Mouse (Mus musculus) CH12.LX (cell line): ENCODE measurements at regions not wholly inside any gene's neighbourhood (a gene's known extent, or its start where the extent isn't known, plus 50 kb on each side); places are given as distances from the start of the nearest gene placed in this dataset.

Experiments
- BHLHE40 ChIP-seq: IDR thresholded peaks from 2 replicates; pipeline ENCODE4 v1.6.1; 2011; ENCODE audit warnings: mild to moderate bottlenecking, low read depth, low read length, improper control_type of control experiment
- CHD2 ChIP-seq: IDR thresholded peaks from 2 replicates; pipeline ENCODE4 v1.6.1; 2011; ENCODE audit warnings: low read length, improper control_type of control experiment
- CTCF ChIP-seq, 2 experiments: IDR thresholded peaks in 1 of 2; conservative IDR thresholded peaks in 1 of 2; 2 replicates each; pipeline ENCODE4 v1.5.1; 2011 to 2012; ENCODE audit warnings: low read depth in 2 of 2, low read length in 2 of 2, improper control_type of control experiment in 1 of 2, inconsistent platforms in 1 of 2, mild to moderate bottlenecking in 1 of 2, moderate library complexity in 1 of 2
- ELF1 ChIP-seq: IDR thresholded peaks from 2 replicates; pipeline ENCODE4 v1.6.1; 2014; ENCODE audit warnings: low read depth, mild to moderate bottlenecking, inconsistent platforms, low read length, improper control_type of control experiment
- EP300 ChIP-seq: IDR thresholded peaks from 2 replicates; pipeline ENCODE4 v1.6.1; 2011; ENCODE audit warnings: low read length, improper control_type of control experiment
- HCFC1 ChIP-seq: IDR thresholded peaks from 2 replicates; pipeline ENCODE4 v1.6.1; 2012; ENCODE audit warnings: low read depth, mild to moderate bottlenecking, inconsistent platforms, low read length, improper control_type of control experiment
- MAFK ChIP-seq: IDR thresholded peaks from 2 replicates; pipeline ENCODE4 v1.6.1; 2011; ENCODE audit warnings: low read length, improper control_type of control experiment; ENCODE audit not compliant: insufficient replicate concordance
- MAX ChIP-seq: IDR thresholded peaks from 2 replicates; pipeline ENCODE4 v1.6.1; 2011; ENCODE audit warnings: low read length, improper control_type of control experiment
- MAZ ChIP-seq: IDR thresholded peaks from 2 replicates; pipeline ENCODE4 v1.6.1; 2012; ENCODE audit warnings: low read depth, mild to moderate bottlenecking, inconsistent platforms, low read length, improper control_type of control experiment, moderate library complexity
- NRF1 ChIP-seq: IDR thresholded peaks from 2 replicates; pipeline ENCODE4 v1.6.1; 2014; ENCODE audit warnings: low read depth, mild to moderate bottlenecking, inconsistent platforms, low read length, improper control_type of control experiment, moderate library complexity
- POLR2A ChIP-seq: IDR thresholded peaks from 2 replicates; pipeline ENCODE4 v1.6.1; 2011; ENCODE audit warnings: low read depth, mild to moderate bottlenecking, improper control_type of control experiment, low read length
- TBP ChIP-seq: conservative IDR thresholded peaks from 2 replicates; pipeline ENCODE4 v1.6.1; 2011; ENCODE audit warnings: low read depth, low read length, improper control_type of control experiment
- UBTF ChIP-seq: IDR thresholded peaks from 2 replicates; pipeline ENCODE4 v1.6.1; 2012; ENCODE audit warnings: low read depth, mild to moderate bottlenecking, inconsistent platforms, low read length, improper control_type of control experiment, moderate library complexity
- ZKSCAN1 ChIP-seq: IDR thresholded peaks from 2 replicates; pipeline ENCODE4 v1.6.1; 2012; ENCODE audit warnings: low read depth, inconsistent platforms, low read length, improper control_type of control experiment, borderline replicate concordance

DNA sequence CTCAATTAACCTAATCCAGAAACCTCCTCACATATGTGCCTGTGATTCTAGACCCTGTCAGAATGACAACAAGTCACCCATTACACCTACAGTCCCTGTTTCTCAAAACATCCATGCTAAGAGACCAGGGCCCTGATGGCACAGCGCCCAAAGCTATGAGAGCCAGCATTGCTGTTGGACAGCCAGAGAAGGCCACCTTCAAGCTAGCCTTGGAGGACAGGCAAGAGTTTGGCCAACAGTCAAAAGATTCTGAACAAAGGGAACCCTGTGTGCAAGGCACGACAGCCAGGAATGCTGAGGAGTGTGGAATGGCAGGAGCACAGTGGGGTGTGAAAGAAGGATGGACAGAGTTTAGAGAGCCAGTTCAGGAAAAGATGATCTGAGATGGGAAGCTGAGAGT, 66.6 kb upstream of the Usp47 start:
- no peak for TF ChIP-seq CTCF (conservative IDR thresholded peaks at IDR 0.05 in 1 of 2, IDR thresholded peaks at IDR 0.05 in 1 of 2; ENCODE audit: low read depth in 2 of 2, low read length in 2 of 2)
- TF ChIP-seq TBP = no peak
- no peak for TF ChIP-seq POLR2A
- no peak for TF ChIP-seq EP300
- no peak for TF ChIP-seq MAFK
- TF ChIP-seq NRF1 = no peak
- TF ChIP-seq ZKSCAN1 = no peak
- TF ChIP-seq ELF1 = no peak
- TF ChIP-seq CHD2 = no peak
- no peak for TF ChIP-seq UBTF
- no peak for TF ChIP-seq MAZ
- TF ChIP-seq BHLHE40 = no peak
- no peak for TF ChIP-seq HCFC1
- no peak for TF ChIP-seq MAX
